Mouse (Mus musculus): ENCODE data around the gene Clic1.
"Not testable (repeated sequence)": the region's sequence is repeated elsewhere in the genome, so short reads cannot be mapped to it uniquely, and the experiment has no call there.

Clic1 gene

GRCm38 (mm10) chr17:35049561-35050016, at the start of gene Clic1:
TSS of gene Clic1 (plus strand) at chr17:35049966.
- peak in 1 of 2 experiments; percentile 53 for DNase-seq

- DNase-seq, result peak; percentile 76 to 82
These were observed 48.9 kb upstream of the Clic1 start, which contains the start of gene Vars for GRCm38 (mm10) chr17:35000717-35001451. TSS of gene Vars (plus strand) at chr17:35000987.

GRCm38 (mm10) chr17:35001452-35002152, 48.2 kb upstream of the Clic1 start:
- no peak for DNase-seq

- DNase-seq, result no peak
These were observed 47.5 kb upstream of the Clic1 start for GRCm38 (mm10) chr17:35002153-35002865.

GRCm38 (mm10) chr17:35003022-35003838, 46.5 kb upstream of the Clic1 start:
- DNase-seq, result no peak

- no peak for DNase-seq
These were observed 45.6 kb upstream of the Clic1 start for GRCm38 (mm10) chr17:35004075-35004717.

- DNase-seq, result no peak
These were observed 44.6 kb upstream of the Clic1 start for GRCm38 (mm10) chr17:35005158-35005557.

GRCm38 (mm10) chr17:35005902-35006301, 43.9 kb upstream of the Clic1 start:
- not testable (repeated sequence) for DNase-seq

GRCm38 (mm10) chr17:35007387-35007991, 42.3 kb upstream of the Clic1 start:
- no peak for DNase-seq

GRCm38 (mm10) chr17:35009586-35009985, 40.2 kb upstream of the Clic1 start:
- no peak for DNase-seq

GRCm38 (mm10) chr17:35011440-35011839, 38.3 kb upstream of the Clic1 start:
- DNase-seq, result no peak

- no peak for DNase-seq
These were observed 37.3 kb upstream of the Clic1 start for GRCm38 (mm10) chr17:35012430-35012829.

- DNase-seq, result no peak
These were observed 36.5 kb upstream of the Clic1 start for GRCm38 (mm10) chr17:35013221-35013620.

- DNase-seq, result no peak
These were observed 34.5 kb upstream of the Clic1 start for GRCm38 (mm10) chr17:35015296-35015695.

- DNase-seq, result peak; percentile 35 to 36
These were observed 33.4 kb upstream of the Clic1 start, which contains the start of gene Vwa7 for GRCm38 (mm10) chr17:35016376-35016775. TSS of gene Vwa7 (plus strand) at chr17:35016579.

- no peak for DNase-seq
These were observed 32.7 kb upstream of the Clic1 start for GRCm38 (mm10) chr17:35016791-35017705.

- no peak for DNase-seq
These were observed 32.1 kb upstream of the Clic1 start for GRCm38 (mm10) chr17:35017706-35018030.

- no peak for DNase-seq
These were observed 31.6 kb upstream of the Clic1 start for GRCm38 (mm10) chr17:35018171-35018570.

GRCm38 (mm10) chr17:35019894-35020293, 29.9 kb upstream of the Clic1 start:
- no peak for DNase-seq

GRCm38 (mm10) chr17:35020551-35020950, 29.2 kb upstream of the Clic1 start:
- DNase-seq, result no peak

Data from kidney, adult 8-10 months (tissue).